Mouse (Mus musculus) cortical plate, adult 2 months (tissue): ENCODE measurements at regions not wholly inside any gene's neighbourhood (a gene's known extent, or its start where the extent isn't known, plus 50 kb on each side); places are given as distances from the start of the nearest gene placed in this dataset.

Source experiments
- CTCF ChIP-seq: fragments of 200-500 bp; IDR thresholded peaks from 2 replicates; pipeline ENCODE4 v1.5.1; 2011; ENCODE audit warnings: mild to moderate bottlenecking, control low read depth, low read length; ENCODE audit not compliant: insufficient read depth; ENCODE audit errors: extremely low read depth
- POLR2A ChIP-seq: fragments of 200-500 bp; IDR thresholded peaks from 2 replicates; pipeline ENCODE4 v1.6.1; 2011; ENCODE audit warnings: mild to moderate bottlenecking, low read length, control low read depth; ENCODE audit not compliant: insufficient read depth; ENCODE audit errors: extremely low read depth

DNA sequence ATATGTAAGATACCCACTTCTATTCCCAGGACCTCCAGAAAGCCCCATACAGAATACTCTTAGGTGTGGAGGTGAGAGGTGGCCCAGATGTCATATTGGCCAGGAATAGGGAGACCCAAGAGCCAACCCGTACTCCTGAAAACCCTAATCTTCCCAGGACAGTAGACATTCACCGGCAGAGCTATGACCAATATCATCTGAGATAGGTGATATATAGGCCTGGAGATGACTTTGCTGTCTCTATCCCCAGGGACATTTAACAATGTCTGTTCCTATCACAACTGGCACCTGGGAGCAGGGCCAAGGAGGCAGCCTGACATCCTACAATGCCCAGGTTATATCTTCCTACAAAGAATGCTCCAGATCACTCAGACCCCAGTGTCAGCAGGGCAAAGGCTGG is 140.0 kb upstream of the D7Ertd443e start:
- TF ChIP-seq CTCF (no peak), POLR2A (no peak)
